Mouse (Mus musculus): ENCODE results near the gene Nell1. TPM values are rescaled to one million over a fixed set of nuclear protein-coding genes. Genes with fewer than 3 reads are reported as not detected.

The Nell1 gene
- polyA plus RNA-seq, 1 experiment from 2014 or later: 1.8 TPM

GRCm38 (mm10) chr7:50228273-50228672, 253.6 kb downstream of the Nell1 start:
- no peaks in the 10 kb centered on the region for H3K9me3 ChIP-seq (replicated peaks; ENCODE audit: control insufficient read depth, low read length)
- no peaks in the 10 kb centered on the region for H3K4me1 ChIP-seq (ENCODE audit: control insufficient read depth, insufficient read depth, low read length)
- no peaks in the 10 kb centered on the region for H3K36me3 ChIP-seq (replicated peaks; ENCODE audit: control insufficient read depth, insufficient read depth, low read depth, low read length)
- no peak overlapping the region for H3K27ac ChIP-seq (replicated peaks; ENCODE audit: low read depth, low read length)
- no peak for ATAC-seq (replicated peaks; ENCODE audit: insufficient number of reproducible peaks, low FRiP score, low TSS enrichment, low read depth)
- no peak overlapping the region for H3K4me3 ChIP-seq (ENCODE audit: low read depth, low read length)
- H3K27me3 ChIP-seq (ENCODE audit: control insufficient read depth, insufficient read depth, low read length): no peaks in the 10 kb centered on the region
- no peak overlapping the region for H3K9ac ChIP-seq (replicated peaks; ENCODE audit: low read length)
- 77% methylated on average over 4 of the region's 4 CpGs for WGBS
- no peak for DNase-seq (ENCODE audit: low spot score)
- H3K4me2 ChIP-seq (ENCODE audit: low read depth, low read length): no peak overlapping the region

DNA sequence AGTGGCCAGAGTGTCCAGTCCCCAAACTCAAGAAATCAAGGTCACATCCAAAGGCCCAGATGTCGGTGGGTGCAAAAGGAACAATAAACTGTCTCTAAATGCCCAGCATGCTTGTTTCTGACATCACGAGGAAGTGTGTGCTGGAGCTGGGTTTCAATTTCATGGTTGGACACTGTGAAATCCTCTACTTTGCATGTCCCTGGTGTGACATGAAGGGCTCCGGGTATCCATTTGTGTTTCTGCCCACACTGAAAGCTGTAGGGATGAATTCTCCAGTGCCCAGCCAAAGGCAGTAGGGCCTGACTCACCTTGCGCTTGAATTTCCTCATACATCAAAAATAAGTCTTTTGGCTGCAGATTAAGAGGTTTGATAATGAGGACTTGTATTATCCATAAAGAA, 266.5 kb downstream of the Nell1 start:
- no peaks in the 10 kb centered on the region for H3K9me3 ChIP-seq (replicated peaks; ENCODE audit: control insufficient read depth, low read length)
- 83% methylated on average over 4 of the region's 4 CpGs for WGBS
- no peaks in the 10 kb centered on the region for H3K4me1 ChIP-seq (ENCODE audit: control insufficient read depth, insufficient read depth, low read length)
- H3K27ac ChIP-seq (replicated peaks; ENCODE audit: low read depth, low read length): no peak overlapping the region
- H3K36me3 ChIP-seq (replicated peaks; ENCODE audit: control insufficient read depth, insufficient read depth, low read depth, low read length): no peaks in the 10 kb centered on the region
- H3K27me3 ChIP-seq (ENCODE audit: control insufficient read depth, insufficient read depth, low read length): no peaks in the 10 kb centered on the region
- DNase-seq (ENCODE audit: low spot score) (no peak), ATAC-seq (replicated peaks; ENCODE audit: insufficient number of reproducible peaks, low FRiP score, low TSS enrichment, low read depth) (no peak)
- no peak overlapping the region for H3K4me2 ChIP-seq (ENCODE audit: low read depth, low read length)
- H3K9ac ChIP-seq (replicated peaks; ENCODE audit: low read length): no peak overlapping the region
- H3K4me3 ChIP-seq (ENCODE audit: low read depth, low read length): no peak overlapping the region

DNA sequence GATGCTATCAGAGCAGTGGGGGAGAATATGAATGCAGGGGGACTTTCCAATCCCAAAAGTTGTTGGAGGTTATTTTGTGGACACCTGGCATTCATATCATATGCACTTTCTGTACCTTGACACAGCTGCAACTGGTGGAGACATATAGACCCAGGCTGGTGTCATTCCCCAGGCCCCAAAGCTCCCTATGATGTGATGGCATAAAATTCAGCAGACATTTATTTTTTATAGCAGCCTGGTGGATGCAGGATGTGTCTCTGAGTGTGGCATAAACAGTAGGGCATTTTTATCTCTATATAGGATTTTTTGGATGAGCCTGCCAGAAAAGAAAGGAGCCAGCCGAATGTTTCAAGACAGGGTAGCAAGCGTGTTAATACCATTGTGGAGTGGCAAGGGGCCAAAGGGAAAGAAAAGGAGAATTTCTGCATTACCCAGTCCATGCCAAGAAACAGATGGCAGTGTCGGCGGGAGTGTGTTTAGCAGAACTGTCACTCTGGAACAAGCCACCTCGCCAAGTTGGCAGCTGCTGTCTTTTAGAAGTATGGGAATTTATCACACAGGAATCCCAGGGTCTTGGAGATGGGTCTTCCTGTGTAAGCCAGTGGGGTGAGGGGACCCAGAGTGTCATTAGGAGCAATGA, 267.1 kb downstream of the Nell1 start:
- Histone ChIP-seq H3K36me3 (replicated peaks; ENCODE audit: control insufficient read depth, insufficient read depth, low read depth, low read length) (no peaks in the 10 kb centered on the region), H3K27ac (replicated peaks; ENCODE audit: low read depth, low read length) (no peak overlapping the region), H3K9ac (replicated peaks; ENCODE audit: low read length) (no peak overlapping the region), H3K27me3 (ENCODE audit: control insufficient read depth, insufficient read depth, low read length) (no peaks in the 10 kb centered on the region), H3K4me1 (ENCODE audit: control insufficient read depth, insufficient read depth, low read length) (no peaks in the 10 kb centered on the region), H3K4me2 (ENCODE audit: low read depth, low read length) (no peak overlapping the region), H3K4me3 (ENCODE audit: low read depth, low read length) (no peak overlapping the region), H3K9me3 (replicated peaks; ENCODE audit: control insufficient read depth, low read length) (no peaks in the 10 kb centered on the region)
- 85% methylated on average over 5 of the region's 5 CpGs for WGBS
- no peak for ATAC-seq (replicated peaks; ENCODE audit: insufficient number of reproducible peaks, low FRiP score, low TSS enrichment, low read depth)
- no peak for DNase-seq (ENCODE audit: low spot score)

- Histone ChIP-seq H3K4me1 (ENCODE audit: control insufficient read depth, insufficient read depth, low read length) (no peaks in the 10 kb centered on the region), H3K4me3 (ENCODE audit: low read depth, low read length) (no peak overlapping the region), H3K4me2 (ENCODE audit: low read depth, low read length) (no peak overlapping the region), H3K36me3 (replicated peaks; ENCODE audit: control insufficient read depth, insufficient read depth, low read depth, low read length) (no peaks in the 10 kb centered on the region), H3K9ac (replicated peaks; ENCODE audit: low read length) (no peak overlapping the region), H3K27me3 (ENCODE audit: control insufficient read depth, insufficient read depth, low read length) (no peaks in the 10 kb centered on the region), H3K9me3 (replicated peaks; ENCODE audit: control insufficient read depth, low read length) (no peaks in the 10 kb centered on the region), H3K27ac (replicated peaks; ENCODE audit: low read depth, low read length) (no peak overlapping the region)
- WGBS: 89% methylated on average over 3 of the region's 3 CpGs
- ATAC-seq (replicated peaks; ENCODE audit: insufficient number of reproducible peaks, low FRiP score, low TSS enrichment, low read depth) (no peak), DNase-seq (ENCODE audit: low spot score) (no peak)
Observed at GRCm38 (mm10) chr7:50253166-50253565, 278.5 kb downstream of the Nell1 start.

DNA sequence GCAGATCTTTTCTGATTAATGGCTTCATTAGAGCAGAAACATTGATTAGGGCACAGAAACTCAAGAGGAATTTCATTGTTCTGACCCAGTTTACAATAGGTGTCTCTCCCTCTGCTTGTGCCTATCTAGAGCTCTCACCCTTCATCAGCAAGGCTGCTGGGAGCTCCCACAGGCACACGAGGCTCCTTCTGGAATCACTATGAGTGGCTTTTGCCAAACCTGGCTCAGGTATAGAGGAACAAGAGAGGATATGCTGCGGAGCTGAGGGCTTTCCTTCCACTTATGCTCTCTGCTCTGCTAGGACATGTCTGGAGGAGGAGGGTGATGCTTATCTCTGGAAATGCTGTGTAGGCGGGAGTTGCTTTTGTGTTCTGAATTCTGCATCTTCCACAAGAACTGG, 285.4 kb downstream of the Nell1 start:
- 78% methylated on average over 3 of the region's 3 CpGs for WGBS
- Histone ChIP-seq H3K36me3 (replicated peaks; ENCODE audit: control insufficient read depth, insufficient read depth, low read depth, low read length) (no peaks in the 10 kb centered on the region), H3K4me1 (ENCODE audit: control insufficient read depth, insufficient read depth, low read length) (no peaks in the 10 kb centered on the region), H3K4me3 (ENCODE audit: low read depth, low read length) (no peak overlapping the region), H3K9me3 (replicated peaks; ENCODE audit: control insufficient read depth, low read length) (no peaks in the 10 kb centered on the region), H3K27me3 (ENCODE audit: control insufficient read depth, insufficient read depth, low read length) (no peaks in the 10 kb centered on the region), H3K4me2 (ENCODE audit: low read depth, low read length) (no peak overlapping the region), H3K9ac (replicated peaks; ENCODE audit: low read length) (no peak overlapping the region), H3K27ac (replicated peaks; ENCODE audit: low read depth, low read length) (no peak overlapping the region)
- DNase-seq (ENCODE audit: low spot score): no peak
- ATAC-seq (replicated peaks; ENCODE audit: insufficient number of reproducible peaks, low FRiP score, low TSS enrichment, low read depth): no peak

DNA sequence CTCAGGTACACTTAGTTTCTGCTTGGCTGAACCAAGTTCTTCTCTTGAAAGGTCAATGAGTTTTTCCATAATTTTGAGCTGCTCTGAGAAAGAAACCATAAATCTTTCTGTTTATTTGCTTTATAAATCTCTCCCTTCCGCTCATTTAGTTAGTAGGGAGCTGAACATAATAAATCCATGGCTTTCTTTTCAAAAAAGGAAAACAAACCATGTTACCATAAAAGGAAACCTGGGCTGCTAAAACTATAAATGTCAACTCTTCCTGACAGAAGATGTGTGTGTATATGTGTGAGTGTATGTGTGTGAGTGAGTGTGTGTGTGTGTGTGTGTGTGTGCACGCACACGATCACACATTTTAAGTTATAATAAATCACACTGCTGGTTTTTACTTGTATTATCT, 320.8 kb downstream of the Nell1 start:
- H3K4me3 ChIP-seq (ENCODE audit: low read depth, low read length): no peak overlapping the region
- WGBS: 85% methylated on average over 3 of the region's 3 CpGs
- H3K4me1 ChIP-seq (ENCODE audit: control insufficient read depth, insufficient read depth, low read length): no peaks in the 10 kb centered on the region
- ATAC-seq (replicated peaks; ENCODE audit: insufficient number of reproducible peaks, low FRiP score, low TSS enrichment, low read depth) (no peak), DNase-seq (ENCODE audit: low spot score) (no peak)
- H3K4me2 ChIP-seq (ENCODE audit: low read depth, low read length): no peak overlapping the region
- no peaks in the 10 kb centered on the region for H3K27me3 ChIP-seq (ENCODE audit: control insufficient read depth, insufficient read depth, low read length)
- H3K9ac ChIP-seq (replicated peaks; ENCODE audit: low read length): no peak overlapping the region
- no peaks in the 10 kb centered on the region for H3K9me3 ChIP-seq (replicated peaks; ENCODE audit: control insufficient read depth, low read length)
- no peak overlapping the region for H3K27ac ChIP-seq (replicated peaks; ENCODE audit: low read depth, low read length)
- no peaks in the 10 kb centered on the region for H3K36me3 ChIP-seq (replicated peaks; ENCODE audit: control insufficient read depth, insufficient read depth, low read depth, low read length)

DNA sequence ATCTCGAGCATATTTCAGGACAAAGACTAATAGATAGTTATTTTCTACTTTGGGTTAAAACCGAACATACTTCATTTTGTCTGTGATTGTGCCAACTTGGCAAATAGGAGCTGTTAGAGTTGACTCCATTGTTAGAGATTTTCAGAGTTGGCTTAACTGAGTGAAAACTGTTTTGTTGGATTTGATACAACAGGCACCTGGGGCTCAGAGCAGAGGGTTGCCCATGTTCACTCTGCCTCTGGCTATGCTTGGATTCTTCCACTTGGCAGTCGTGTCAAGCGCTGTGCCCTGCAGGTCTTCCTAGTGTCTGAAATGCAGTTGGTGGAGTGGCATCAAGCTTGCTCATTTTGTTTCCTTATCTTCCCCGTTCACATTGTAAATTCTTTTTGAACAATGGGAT, 363.6 kb downstream of the Nell1 start:
- H3K4me3 ChIP-seq (ENCODE audit: low read depth, low read length): no peak overlapping the region
- DNase-seq (ENCODE audit: low spot score) (no peak), ATAC-seq (replicated peaks; ENCODE audit: insufficient number of reproducible peaks, low FRiP score, low TSS enrichment, low read depth) (no peak)
- H3K4me2 ChIP-seq (ENCODE audit: low read depth, low read length): no peak overlapping the region
- no peak overlapping the region for H3K27ac ChIP-seq (replicated peaks; ENCODE audit: low read depth, low read length)
- H3K27me3 ChIP-seq (ENCODE audit: control insufficient read depth, insufficient read depth, low read length): no peaks in the 10 kb centered on the region
- no peak overlapping the region for H3K9ac ChIP-seq (replicated peaks; ENCODE audit: low read length)
- no peaks in the 10 kb centered on the region for H3K9me3 ChIP-seq (replicated peaks; ENCODE audit: control insufficient read depth, low read length)
- no peaks in the 10 kb centered on the region for H3K36me3 ChIP-seq (replicated peaks; ENCODE audit: control insufficient read depth, insufficient read depth, low read depth, low read length)
- WGBS: 86% methylated on average over 5 of the region's 5 CpGs
- no peaks in the 10 kb centered on the region for H3K4me1 ChIP-seq (ENCODE audit: control insufficient read depth, insufficient read depth, low read length)

DNA sequence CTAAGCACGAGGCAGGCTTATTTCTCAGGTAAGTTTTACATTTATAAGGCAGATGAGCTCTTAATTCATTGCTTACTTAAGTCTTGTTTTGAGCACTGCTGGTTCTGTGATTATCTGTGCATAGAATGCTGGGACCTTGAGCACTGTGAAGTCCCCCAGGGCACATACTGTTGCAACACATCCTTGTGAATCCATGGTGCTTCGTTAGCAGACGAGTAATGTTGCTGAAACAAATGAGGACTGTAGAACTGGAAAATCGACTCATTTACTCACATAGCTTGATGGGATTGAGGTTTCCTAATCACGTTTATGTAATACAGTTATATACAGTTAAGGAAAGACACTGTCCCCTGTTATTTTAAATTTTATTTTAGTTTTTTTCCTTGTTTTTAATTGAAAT, 364.1 kb downstream of the Nell1 start:
- ATAC-seq (replicated peaks; ENCODE audit: insufficient number of reproducible peaks, low FRiP score, low TSS enrichment, low read depth): no peak
- 71% methylated on average over 5 of the region's 5 CpGs for WGBS

More for the DNA sequence above, 364.1 kb downstream of the Nell1 start:
- no peak overlapping the region for H3K27ac ChIP-seq (replicated peaks; ENCODE audit: low read depth, low read length)
- no peaks in the 10 kb centered on the region for H3K9me3 ChIP-seq (replicated peaks; ENCODE audit: control insufficient read depth, low read length)
- H3K4me2 ChIP-seq (ENCODE audit: low read depth, low read length): no peak overlapping the region
- H3K27me3 ChIP-seq (ENCODE audit: control insufficient read depth, insufficient read depth, low read length): no peaks in the 10 kb centered on the region
- no peak overlapping the region for H3K9ac ChIP-seq (replicated peaks; ENCODE audit: low read length)
- H3K4me3 ChIP-seq (ENCODE audit: low read depth, low read length): no peak overlapping the region
- DNase-seq (ENCODE audit: low spot score): no peak
- H3K4me1 ChIP-seq (ENCODE audit: control insufficient read depth, insufficient read depth, low read length): no peaks in the 10 kb centered on the region
- no peaks in the 10 kb centered on the region for H3K36me3 ChIP-seq (replicated peaks; ENCODE audit: control insufficient read depth, insufficient read depth, low read depth, low read length)

All from embryonic facial prominence, embryonic 11.5 days (tissue).